Mouse (Mus musculus): ENCODE results near the gene Lgals9. TPM values are rescaled to one million over a fixed set of nuclear protein-coding genes. Genes with fewer than 3 reads are reported as not detected.

Gene Lgals9
- polyA plus RNA-seq (2015; fragmentation: Illumina TruSeq; extraction: RNeasy Lipid Tissue Mini Kit (QIAGEN cat#74804); ENCODE audit: low read depth, low replicate concordance), result 12.7 TPM

DNA sequence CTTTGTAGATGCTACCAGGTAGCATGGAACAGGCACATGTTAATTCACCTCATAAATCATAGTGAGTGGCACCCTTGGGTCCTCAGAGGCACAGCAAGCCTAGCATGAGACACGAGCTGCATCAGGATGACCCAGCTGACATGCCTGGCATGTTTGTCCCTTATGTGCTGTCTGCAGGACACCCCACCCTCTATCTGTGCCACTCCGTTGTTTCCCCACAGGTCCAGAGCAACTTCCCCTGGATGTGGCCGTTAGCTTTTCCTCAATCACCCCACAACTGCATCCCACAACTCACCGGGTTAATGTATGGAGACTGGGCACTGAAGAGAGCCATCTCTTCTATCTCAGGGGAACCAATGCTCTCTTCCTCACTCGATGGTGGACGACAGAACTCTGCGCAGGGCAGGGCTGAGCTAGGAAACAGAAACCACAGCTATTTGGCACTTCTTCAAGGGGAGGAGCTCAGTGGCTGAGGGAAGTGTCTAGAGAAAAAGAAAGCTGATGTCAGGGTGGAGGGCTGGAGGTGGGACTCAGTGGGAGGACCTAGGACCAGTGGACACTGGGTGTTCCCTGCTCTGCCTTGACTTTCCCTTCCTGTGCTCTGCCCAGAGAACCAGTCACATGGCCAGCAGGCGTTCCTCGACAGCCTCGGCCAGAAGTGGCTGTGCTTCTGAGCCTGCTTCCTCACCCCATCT is at the start of gene Lgals9:
Lgals9 (minus strand) TSS at position 464 of the 695 bp plus-strand sequence.

DNA sequence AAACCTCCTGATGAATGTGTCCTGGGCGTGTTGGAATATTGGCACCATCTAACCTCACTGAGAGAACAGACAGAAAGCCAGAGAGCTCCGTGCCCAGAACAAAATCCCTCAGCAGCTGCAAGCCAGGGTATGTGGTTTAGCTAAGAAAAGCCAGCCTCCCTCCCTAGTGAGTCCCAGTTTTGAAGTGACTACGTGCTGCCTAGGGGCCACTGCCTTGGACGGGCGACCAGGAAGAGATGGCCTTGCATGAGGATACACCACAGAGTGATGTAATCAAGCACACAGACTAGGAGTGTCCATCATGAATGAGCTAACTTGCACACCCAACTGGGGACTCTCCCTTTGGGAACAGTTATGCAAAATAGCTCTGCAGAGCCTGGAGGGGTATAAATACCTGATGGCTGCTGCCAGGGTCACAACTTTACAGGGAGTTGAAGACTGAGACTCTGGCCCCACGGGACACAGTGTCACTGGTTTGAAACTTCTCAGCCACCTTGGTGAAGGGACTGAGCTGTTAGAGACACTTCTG is 64.3 kb downstream of the Lgals9 start, which contains the start of gene Nos2:
Nos2 (plus strand) TSS at position 377 of the 529 bp plus-strand sequence.

Other genes starting within 250 kb of the Lgals9 start
- 27.6 TPM for gene Ccnq, start 233.2 kb downstream of the Lgals9 start, polyA plus RNA-seq (2015; fragmentation: Illumina TruSeq; extraction: RNeasy Lipid Tissue Mini Kit (QIAGEN cat#74804); ENCODE audit: low read depth, low replicate concordance)
- gene Lyrm9, start 158.4 kb downstream of the Lgals9 start, polyA plus RNA-seq (2015; fragmentation: Illumina TruSeq; extraction: RNeasy Lipid Tissue Mini Kit (QIAGEN cat#74804); ENCODE audit: low read depth, low replicate concordance), result 19.1 TPM
- gene Nos2, start 64.2 kb downstream of the Lgals9 start, polyA plus RNA-seq (2015; fragmentation: Illumina TruSeq; extraction: RNeasy Lipid Tissue Mini Kit (QIAGEN cat#74804); ENCODE audit: low read depth, low replicate concordance), result 0.19 TPM
- 31.1 TPM for gene Ksr1, start 161.5 kb upstream of the Lgals9 start, polyA plus RNA-seq (2015; fragmentation: Illumina TruSeq; extraction: RNeasy Lipid Tissue Mini Kit (QIAGEN cat#74804); ENCODE audit: low read depth, low replicate concordance)

Data from brain, adult 10 weeks (tissue).